Mouse (Mus musculus) liver, embryonic 16.5 days (tissue): ENCODE data around the gene Sac3d1. TPM values are rescaled to one million over a fixed set of nuclear protein-coding genes. Genes with fewer than 3 reads are reported as not detected.
"Not testable (repeated sequence)": the region's sequence is repeated elsewhere in the genome, so short reads cannot be mapped to it uniquely, and the experiment has no call there.

Source experiments
- ATAC-seq: fragments of 200-750 bp; cut with Nextera tagmentation; 2 replicates; pipeline ENCODE4 v1.8.0; 2017; ENCODE audit warnings: low read depth, mild to moderate bottlenecking, moderate number of reproducible peaks, moderate library complexity
- H3K27ac ChIP-seq: fragments of 300-500 bp; sonication (generic); 2 replicates; pipeline ENCODE4 v1.5.1; 2014; ENCODE audit warnings: mild to moderate bottlenecking, low read length
- H3K27me3 ChIP-seq: fragments of 300-500 bp; sonication (generic); 2 replicates; pipeline ENCODE4 v1.6.1; 2014; ENCODE audit warnings: low read depth, low read length, mixed read lengths; ENCODE audit not compliant: control insufficient read depth, insufficient read depth
- H3K36me3 ChIP-seq: fragments of 300-500 bp; sonication (generic); 2 replicates; pipeline ENCODE4 v1.6.1; 2014; ENCODE audit warnings: mild to moderate bottlenecking; ENCODE audit not compliant: control insufficient read depth, insufficient read depth
- H3K4me1 ChIP-seq: fragments of 300-500 bp; sonication (generic); 2 replicates; pipeline ENCODE4 v1.6.1; 2014; ENCODE audit warnings: low read depth, low read length, mixed read lengths; ENCODE audit not compliant: control insufficient read depth
- H3K4me2 ChIP-seq: fragments of 300-500 bp; sonication (generic); 2 replicates; pipeline ENCODE4 v1.6.1; 2014; ENCODE audit warnings: low read depth, low read length, mixed read lengths
- H3K4me3 ChIP-seq: fragments of 300-500 bp; sonication (generic); 2 replicates; pipeline ENCODE4 v1.5.1; 2014; ENCODE audit warnings: low read depth, mild to moderate bottlenecking, low read length
- H3K9ac ChIP-seq: fragments of 300-500 bp; sonication (generic); 2 replicates; pipeline ENCODE4 v1.6.1; 2014; ENCODE audit warnings: low read depth, low read length
- H3K9me3 ChIP-seq: fragments of 300-500 bp; sonication (generic); replicated peaks from 2 replicates; pipeline ENCODE4 v1.6.1; 2016; ENCODE audit warnings: low read length; ENCODE audit not compliant: control insufficient read depth
- WGBS: fragments of 180-500 bp; shearing (Covaris S2); extraction: QIAGEN DNeasy Blood & Tissue Kit; methylation state at CpG from one replicate; pipeline ENCODE4 v1.1.7; 2014; ENCODE audit not compliant: insufficient replicate concordance; 5-methylcytosine and 5-hydroxymethylcytosine counted together
- polyA plus RNA-seq: library from polyadenylated mRNA; unstranded; fragments of >200 nt; fragmentation: Nextera tagmentation; extraction: Ambion mirVana; gene quantifications from 2 replicates; pipeline ENCODE4 v1.2.1, GENCODE M21; 2015

The Sac3d1 gene
- polyA plus RNA-seq, 1 experiment from 2014 or later, result 16.8 TPM

- Histone ChIP-seq H3K4me3 (peak within 1 kb of the TSS; percentile 75), H3K27me3 (no peaks in the 10 kb centered on the region), H3K4me2 (peak within 1 kb of the TSS; percentile 98), H3K36me3 (peaks cover 3% of the 10 kb centered on the region; the same call in 1 of the 2 replicates), H3K27ac (peak within 1 kb of the TSS; percentile 99), H3K4me1 (peaks cover 13% of the 10 kb centered on the region), H3K9ac (peak within 1 kb of the TSS; percentile 81), H3K9me3 (no peaks in the 10 kb centered on the region)
- under 1% methylated on average over 67 of the region's 68 CpGs for WGBS
- peak; percentile 91 for ATAC-seq
Observed at GRCm38 (mm10) chr19:6140678-6141393, 22.4 kb upstream of the Sac3d1 start, which contains the start of gene Batf2. Batf2 (plus strand) TSS chr19:6140983.

GRCm38 (mm10) chr19:6140374-6140677 lies 21.9 kb upstream of the Sac3d1 start:
- H3K9me3 ChIP-seq, result no peaks in the 10 kb centered on the region
- ATAC-seq, result no peak
- peak overlapping the region; percentile 75 for H3K4me3 ChIP-seq
- peaks cover 3% of the 10 kb centered on the region; the same call in 1 of the 2 replicates for H3K36me3 ChIP-seq
- no peaks in the 10 kb centered on the region for H3K27me3 ChIP-seq
- H3K9ac ChIP-seq, result peak overlapping the region; percentile 81
- peak overlapping the region; percentile 98 for H3K4me2 ChIP-seq
- WGBS, result 4% methylated on average over 16 of the region's 16 CpGs
- peak overlapping the region; percentile 99 for H3K27ac ChIP-seq
- peaks cover 13% of the 10 kb centered on the region for H3K4me1 ChIP-seq

- 87% methylated on average over 6 of the region's 6 CpGs for WGBS
- ATAC-seq, result no peak
- H3K4me1 ChIP-seq, result peaks cover 13% of the 10 kb centered on the region
- peak overlapping the region; percentile 26 for H3K27ac ChIP-seq
- peak overlapping the region; percentile 81; the same call in 1 of the 2 replicates for H3K9ac ChIP-seq
- no peaks in the 10 kb centered on the region for H3K9me3 ChIP-seq
- peak overlapping the region; percentile 75; the same call in 1 of the 2 replicates for H3K4me3 ChIP-seq
- H3K4me2 ChIP-seq, result peak overlapping the region; percentile 98
- no peaks in the 10 kb centered on the region for H3K27me3 ChIP-seq
- H3K36me3 ChIP-seq, result peaks cover 3% of the 10 kb centered on the region; the same call in 1 of the 2 replicates
Observed at GRCm38 (mm10) chr19:6139701-6140100, 21.3 kb upstream of the Sac3d1 start.

- no peak for ATAC-seq
- H3K4me3 ChIP-seq, result no peak overlapping the region
- no peaks in the 10 kb centered on the region for H3K9me3 ChIP-seq
- peak overlapping the region; percentile 27; the same call in 1 of the 2 replicates for H3K27ac ChIP-seq
- 80% methylated on average over 3 of the region's 3 CpGs for WGBS
- H3K36me3 ChIP-seq, result peaks cover 5% of the 10 kb centered on the region; the same call in 1 of the 2 replicates
- peaks cover 39% of the 10 kb centered on the region for H3K4me1 ChIP-seq
- no peak overlapping the region for H3K9ac ChIP-seq
- H3K27me3 ChIP-seq, result no peaks in the 10 kb centered on the region
- H3K4me2 ChIP-seq, result no peak overlapping the region
Observed at GRCm38 (mm10) chr19:6136397-6136796, 17.9 kb upstream of the Sac3d1 start.

GRCm38 (mm10) chr19:6133197-6133596 lies 14.7 kb upstream of the Sac3d1 start:
- not testable (repeated sequence) for H3K9me3 ChIP-seq, H3K36me3 ChIP-seq, H3K27me3 ChIP-seq
- peaks cover 60% of the 10 kb centered on the region for H3K4me1 ChIP-seq
- H3K4me3 ChIP-seq, result peak overlapping the region; percentile 48
- peak overlapping the region; percentile 66 for H3K4me2 ChIP-seq
- peak; percentile 54 for ATAC-seq
- peak overlapping the region; percentile 97 for H3K27ac ChIP-seq
- WGBS, result 33% methylated on average over 1 of the region's 1 CpGs
- H3K9ac ChIP-seq, result peak overlapping the region; percentile 59

GRCm38 (mm10) chr19:6132171-6132827 lies 13.8 kb upstream of the Sac3d1 start:
- H3K4me1 ChIP-seq, result peaks cover 61% of the 10 kb centered on the region
- peak overlapping the region; percentile 48 for H3K4me3 ChIP-seq
- peak overlapping the region; percentile 97 for H3K27ac ChIP-seq
- peaks cover 5% of the 10 kb centered on the region; the same call in 1 of the 2 replicates for H3K36me3 ChIP-seq
- no peaks in the 10 kb centered on the region for H3K9me3 ChIP-seq
- H3K4me2 ChIP-seq, result peak overlapping the region; percentile 66
- peak overlapping the region; percentile 59 for H3K9ac ChIP-seq
- ATAC-seq, result peak; percentile 81
- 47% methylated on average over 7 of the region's 7 CpGs for WGBS
- no peaks in the 10 kb centered on the region for H3K27me3 ChIP-seq

GRCm38 (mm10) chr19:6130414-6131128 lies 12.1 kb upstream of the Sac3d1 start:
- ATAC-seq, H3K27me3 ChIP-seq, H3K9ac ChIP-seq, H3K36me3 ChIP-seq, H3K9me3 ChIP-seq: not testable (repeated sequence)
- Histone ChIP-seq H3K27ac (peak overlapping the region; percentile 97), H3K4me3 (peak overlapping the region; percentile 48), H3K4me2 (peak overlapping the region; percentile 66), H3K4me1 (peaks cover 70% of the 10 kb centered on the region)
- 56% methylated on average over 7 of the region's 7 CpGs for WGBS

DNA sequence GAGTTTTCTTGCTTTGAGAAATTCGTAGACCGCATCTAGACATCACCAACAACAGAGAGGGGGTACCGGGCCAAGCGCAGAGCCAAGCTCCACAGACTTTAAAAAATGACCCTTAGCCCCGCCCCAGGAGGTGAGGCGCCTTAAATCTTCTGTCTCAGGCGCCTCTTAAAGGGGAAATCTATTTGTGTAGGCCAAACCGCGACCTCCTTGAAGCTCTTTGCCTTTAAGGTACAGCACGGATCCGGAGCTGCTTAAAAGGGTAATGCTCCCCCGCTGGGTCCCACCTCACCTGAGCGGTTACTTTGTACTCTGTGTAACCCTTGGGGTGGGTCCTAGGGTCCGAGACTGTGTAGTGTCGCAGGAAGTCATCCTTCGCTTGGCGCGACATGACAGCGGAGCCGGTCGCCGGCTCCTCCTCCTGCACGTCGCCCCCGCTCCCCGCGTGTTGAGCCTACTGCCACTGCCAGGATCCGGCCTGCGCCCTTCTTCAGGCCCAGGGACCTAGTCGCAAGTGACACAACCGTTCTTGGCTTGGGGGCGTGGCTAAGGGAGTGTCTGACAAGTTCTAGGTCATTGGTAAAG lies 9.4 kb upstream of the Sac3d1 start, which contains the start of gene Snx15:
Gene Snx15, minus strand, starts transcription at position 545 of the 582 bp plus-strand sequence.
- ATAC-seq, result peak; percentile 86

More for the DNA sequence above, 9.4 kb upstream of the Sac3d1 start, which contains the start of gene Snx15:
- H3K9me3 ChIP-seq, result no peaks in the 10 kb centered on the region
- H3K36me3 ChIP-seq, result no peaks in the 10 kb centered on the region
- WGBS, result under 1% methylated on average over 32 of the region's 32 CpGs
- peak within 1 kb of the TSS; percentile 70 for H3K4me2 ChIP-seq
- no peaks in the 10 kb centered on the region for H3K27me3 ChIP-seq
- peak within 1 kb of the TSS; percentile 97 for H3K27ac ChIP-seq
- peak within 1 kb of the TSS; percentile 82 for H3K9ac ChIP-seq
- peaks cover 56% of the 10 kb centered on the region for H3K4me1 ChIP-seq
- peak within 1 kb of the TSS; percentile 73 for H3K4me3 ChIP-seq
